Mouse (Mus musculus) forebrain, embryonic 13.5 days (tissue): ENCODE measurements around the gene Decr2. TPM values are rescaled to one million over a fixed set of nuclear protein-coding genes. Genes with fewer than 3 reads are reported as not detected.

Experiments
- polyA plus RNA-seq: library from polyadenylated mRNA; unstranded; fragments of >200 nt; fragmentation: Nextera tagmentation; extraction: Ambion mirVana; gene quantifications from 2 replicates; pipeline ENCODE4 v1.2.1, GENCODE M21; 2015

Decr2 gene
- polyA plus RNA-seq, 1 experiment from 2014 or later = 25.8 TPM

Other genes with a start within 250 kb of the Decr2 start
- gene Gm20683, start 248.6 kb downstream of the Decr2 start, polyA plus RNA-seq = 5.9 and 7.1 TPM in 2 replicates
- 16.2 and 17.6 TPM in 2 replicates for gene Rhot2, start 245.5 kb downstream of the Decr2 start, polyA plus RNA-seq
- 24.9 and 28.5 TPM in 2 replicates for gene Wdr90, start 228.8 kb downstream of the Decr2 start, polyA plus RNA-seq
- 12.9 and 13.6 TPM in 2 replicates for gene Mcrip2, start 221.6 kb downstream of the Decr2 start, polyA plus RNA-seq
- 62.5 and 67.1 TPM in 2 replicates for gene Mettl26, start 215.3 kb downstream of the Decr2 start, polyA plus RNA-seq
- gene Wfikkn1, start 209.5 kb downstream of the Decr2 start, polyA plus RNA-seq = 0.76 and 0.77 TPM in 2 replicates
- gene Rab40c, start 170.6 kb downstream of the Decr2 start, polyA plus RNA-seq = 39.5 and 45.9 TPM in 2 replicates
- gene Pigq, start 145.4 kb downstream of the Decr2 start, polyA plus RNA-seq = 45.0 and 54.5 TPM in 2 replicates
- not detected in 2 replicates for gene Nhlrc4, start 145.4 kb downstream of the Decr2 start, polyA plus RNA-seq
- gene A930017K11Rik, start 137.8 kb downstream of the Decr2 start, polyA plus RNA-seq = not detected in 2 replicates
- gene Capn15, start 104.5 kb downstream of the Decr2 start, polyA plus RNA-seq = 16.6 and 17.1 TPM in 2 replicates
- gene Rab11fip3, start 20.8 kb downstream of the Decr2 start, polyA plus RNA-seq = 22.7 and 24.4 TPM in 2 replicates
- 53.0 and 55.8 TPM in 2 replicates for gene Nme4, start 5.3 kb upstream of the Decr2 start, polyA plus RNA-seq
- gene Tmem8, start 23.0 kb upstream of the Decr2 start, polyA plus RNA-seq = 1.5 and 1.9 TPM in 2 replicates
- 230 and 241 TPM in 2 replicates for gene Mrpl28, start 33.2 kb upstream of the Decr2 start, polyA plus RNA-seq
- gene Axin1, start 48.4 kb upstream of the Decr2 start, polyA plus RNA-seq = 9.3 and 12.1 TPM in 2 replicates
- gene Pdia2, start 108.8 kb upstream of the Decr2 start, polyA plus RNA-seq = not detected in 2 replicates
- gene Rgs11, start 112.6 kb upstream of the Decr2 start, polyA plus RNA-seq = 0.72 and 1.3 TPM in 2 replicates
- 10.0 and 11.4 TPM in 2 replicates for gene Arhgdig, start 117.4 kb upstream of the Decr2 start, polyA plus RNA-seq
- 17.5 and 21.7 TPM in 2 replicates for gene Fam234a, start 153.9 kb upstream of the Decr2 start, polyA plus RNA-seq
- gene Luc7l, start 162.6 kb upstream of the Decr2 start, polyA plus RNA-seq = 121 and 128 TPM in 2 replicates